In genomic region chr6:146326631-146327030, GRCm38 (mm10) we compare ENCODE assay signal across 25 mouse cellular contexts.
"Had no signal": no experiment of that assay in that cellular context is flagged by ENCODE, and none has a peak within 500 bp of the region (broad histone marks: within the 10 kb centered on the region; RNA-seq: fewer than 3 reads in every experiment).

No protein-coding gene starts in this region.

- DNase-seq: cerebellum, adult 2 months; cerebellum, adult 8-10 months; cerebellum, adult 9-10 months; cerebellum, adult 9-11 months; cerebellum, postnatal 10 days; cerebellum, postnatal 14 days; cerebellum, postnatal 25 days; cerebellum, postnatal 36 days; embryo, embryonic 11 days; forebrain, postnatal 0 days; gastrocnemius, postnatal 10 days; gastrocnemius, postnatal 14 days; gastrocnemius, postnatal 25 days; heart, adult 18-20 months; heart, adult 2 months had no signal

- H3K4me3 ChIP-seq: embryonic facial prominence, embryonic 10.5 days; embryonic facial prominence, embryonic 12.5 days; embryonic facial prominence, embryonic 13.5 days; embryonic facial prominence, embryonic 15.5 days; erythroblast, embryonic 14.5 days; forebrain, embryonic 10.5 days; forebrain, embryonic 12.5 days; forebrain, embryonic 13.5 days; forebrain, embryonic 15.5 days; heart, adult 2 months; heart, embryonic 10.5 days had no signal

- H3K27ac ChIP-seq: embryonic facial prominence, embryonic 10.5 days; embryonic facial prominence, embryonic 12.5 days; embryonic facial prominence, embryonic 13.5 days; embryonic facial prominence, embryonic 15.5 days; forebrain, embryonic 10.5 days; forebrain, embryonic 12.5 days; forebrain, embryonic 13.5 days; forebrain, embryonic 15.5 days; heart, adult 2 months; heart, embryonic 10.5 days had no signal
